Mouse (Mus musculus) adrenal gland, postnatal 10 days (tissue): ENCODE results near the gene Ifnar1. TPM values are rescaled to one million over a fixed set of nuclear protein-coding genes. Genes with fewer than 3 reads are reported as not detected.

Experiments used
- DNase-seq: peaks from one replicate; pipeline ENCODE4 v3.0.0; 2021; ENCODE audit warnings: mixed read lengths
- total RNA-seq, 2 experiments: library from RNA; stranded (reverse); gene quantifications; 2 replicates each; pipeline ENCODE4 v1.2.3; 2021

The Ifnar1 gene
- total RNA-seq, 2 experiments from 2014 or later: 71.2 to 85.3 TPM

- DNase-seq: no peak
These were observed 23.9 kb upstream of the Ifnar1 start for GRCm38 (mm10) chr16:91461066-91461638.

GRCm38 (mm10) chr16:91461773-91462181 is 23.3 kb upstream of the Ifnar1 start:
- DNase-seq: no peak

GRCm38 (mm10) chr16:91462644-91463043 is 22.4 kb upstream of the Ifnar1 start:
- peak; percentile 71 for DNase-seq

GRCm38 (mm10) chr16:91463400-91463799 is 21.6 kb upstream of the Ifnar1 start:
- no peak for DNase-seq

GRCm38 (mm10) chr16:91463836-91464400 is 21.1 kb upstream of the Ifnar1 start:
- DNase-seq: no peak

- DNase-seq: peak; percentile 95
These were observed 20.2 kb upstream of the Ifnar1 start for GRCm38 (mm10) chr16:91464594-91465504.

- no peak for DNase-seq
These were observed 19.4 kb upstream of the Ifnar1 start for GRCm38 (mm10) chr16:91465505-91466240.

- DNase-seq: peak; percentile 42
These were observed 18.5 kb upstream of the Ifnar1 start for GRCm38 (mm10) chr16:91466566-91466965.

- DNase-seq: no peak
These were observed 14.6 kb upstream of the Ifnar1 start for GRCm38 (mm10) chr16:91470470-91470869.

GRCm38 (mm10) chr16:91471481-91471880 is 13.6 kb upstream of the Ifnar1 start:
- DNase-seq: no peak

- DNase-seq: no peak
These were observed 9.3 kb upstream of the Ifnar1 start for GRCm38 (mm10) chr16:91475753-91476152.

GRCm38 (mm10) chr16:91478067-91478466 is 7.0 kb upstream of the Ifnar1 start:
- DNase-seq: no peak

- no peak for DNase-seq
These were observed 4.5 kb upstream of the Ifnar1 start for GRCm38 (mm10) chr16:91480517-91480916.

GRCm38 (mm10) chr16:91484387-91484786 is 651 bp upstream of the Ifnar1 start:
- DNase-seq: no peak

- no peak for DNase-seq
These were observed 803 bp downstream of the Ifnar1 start for GRCm38 (mm10) chr16:91485841-91486240.

GRCm38 (mm10) chr16:91488066-91488465 is 3.0 kb downstream of the Ifnar1 start:
- DNase-seq: no peak

GRCm38 (mm10) chr16:91490897-91491296 is 5.9 kb downstream of the Ifnar1 start:
- no peak for DNase-seq

GRCm38 (mm10) chr16:91491473-91491872 is 6.4 kb downstream of the Ifnar1 start:
- DNase-seq: no peak

- DNase-seq: no peak
These were observed 10.5 kb downstream of the Ifnar1 start for GRCm38 (mm10) chr16:91495501-91495900.

- peak; percentile 35 for DNase-seq
These were observed 11.2 kb downstream of the Ifnar1 start for GRCm38 (mm10) chr16:91496206-91496605.

- DNase-seq: no peak
These were observed 11.7 kb downstream of the Ifnar1 start for GRCm38 (mm10) chr16:91496766-91497165.

- DNase-seq: no peak
These were observed 13.0 kb downstream of the Ifnar1 start for GRCm38 (mm10) chr16:91498041-91498440.

- no peak for DNase-seq
These were observed 19.7 kb downstream of the Ifnar1 start for GRCm38 (mm10) chr16:91504701-91505100.
